Mouse (Mus musculus): ENCODE measurements around the gene Ralgps2. TPM values are rescaled to one million over a fixed set of nuclear protein-coding genes. Genes with fewer than 3 reads are reported as not detected.
A peak's percentile ranks its signal among the peaks of the same experiment; 100 is the strongest.

The Ralgps2 gene
- polyA plus RNA-seq, 1 experiment from 2014 or later: 41.3 TPM

DNA sequence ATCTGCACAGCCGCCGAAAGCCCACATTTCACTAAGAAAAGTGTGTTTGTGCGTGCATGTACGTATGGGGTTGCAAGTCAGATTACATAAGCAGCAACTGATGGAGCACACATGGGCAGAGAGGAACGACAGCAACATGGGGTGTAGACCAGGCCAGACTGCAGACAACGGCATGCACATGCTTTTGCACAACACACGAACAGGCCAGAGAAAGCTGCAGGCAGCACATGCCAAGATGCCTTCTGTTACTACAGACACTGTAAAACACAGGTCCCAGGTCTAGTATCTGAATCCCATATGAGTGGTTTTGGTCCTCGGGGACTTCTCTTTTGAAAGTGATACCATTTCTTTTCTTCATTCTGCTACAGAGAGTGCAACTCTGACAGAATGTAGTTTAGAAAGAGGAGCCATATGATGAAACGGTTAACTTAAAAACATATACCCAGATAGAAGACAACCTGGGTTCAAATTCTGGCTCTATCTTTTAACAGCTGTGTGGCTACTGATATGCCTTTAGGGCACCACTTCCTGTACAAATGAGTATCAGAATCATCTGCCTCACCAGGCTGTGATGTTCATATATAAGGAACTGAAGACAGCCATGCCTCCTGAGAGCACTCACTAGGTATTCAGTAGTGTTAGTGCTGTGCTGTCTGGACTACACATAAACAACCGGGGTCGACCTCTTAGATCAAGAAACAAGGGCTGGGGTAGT, 97.6 kb downstream of the Ralgps2 start:
- no peaks in the 10 kb centered on the region for H3K36me3 ChIP-seq
- peak overlapping the region; percentile 49 for H3K4me2 ChIP-seq (replicated peaks)
- H3K9ac ChIP-seq: 0 out of 2 replicates have a peak overlapping the region, but pooled peaks have one; percentile 1
- H3K4me1 ChIP-seq (replicated peaks): peaks cover 6% of the 10 kb centered on the region; the same call in 1 of the 2 replicates
- no peaks in the 10 kb centered on the region for H3K9me3 ChIP-seq
- H3K27ac ChIP-seq: peak overlapping the region; percentile 48
- no peak for ATAC-seq
- peak overlapping the region; percentile 16; the same call in 1 of the 2 replicates for H3K4me3 ChIP-seq (replicated peaks)
- WGBS: 59% methylated on average over 11 of the region's 11 CpGs
- no peaks in the 10 kb centered on the region for H3K27me3 ChIP-seq (replicated peaks)

DNA sequence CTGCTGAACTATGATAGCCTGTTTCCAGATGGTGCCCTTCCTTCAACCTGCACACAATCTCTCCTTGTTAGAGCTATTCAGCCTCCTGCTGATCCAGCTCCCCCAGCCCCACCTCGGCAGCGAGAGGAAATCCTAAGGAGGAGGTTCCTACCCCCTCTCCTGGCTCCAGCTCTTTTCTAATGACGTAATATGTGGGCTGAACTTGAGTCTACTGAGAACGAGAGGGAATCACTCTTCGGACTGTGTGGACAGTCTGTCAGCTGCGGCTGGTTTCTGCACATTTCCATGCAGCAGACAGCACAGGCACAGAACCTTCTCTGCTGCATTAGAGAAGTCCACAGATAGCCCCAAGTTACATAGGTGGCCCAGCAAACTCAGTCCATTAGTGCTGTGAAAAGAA, 100.7 kb downstream of the Ralgps2 start:
- WGBS: 2% methylated on average over 6 of the region's 6 CpGs
- Histone ChIP-seq H3K4me1 (replicated peaks) (peaks cover 6% of the 10 kb centered on the region; the same call in 1 of the 2 replicates), H3K9ac (peak overlapping the region; percentile 47), H3K27me3 (replicated peaks) (no peaks in the 10 kb centered on the region), H3K4me2 (replicated peaks) (peak overlapping the region; percentile 57), H3K9me3 (no peaks in the 10 kb centered on the region), H3K36me3 (no peaks in the 10 kb centered on the region), H3K27ac (peak overlapping the region; percentile 82), H3K4me3 (replicated peaks) (peak overlapping the region; percentile 34)
- peak; percentile 96 for ATAC-seq

DNA sequence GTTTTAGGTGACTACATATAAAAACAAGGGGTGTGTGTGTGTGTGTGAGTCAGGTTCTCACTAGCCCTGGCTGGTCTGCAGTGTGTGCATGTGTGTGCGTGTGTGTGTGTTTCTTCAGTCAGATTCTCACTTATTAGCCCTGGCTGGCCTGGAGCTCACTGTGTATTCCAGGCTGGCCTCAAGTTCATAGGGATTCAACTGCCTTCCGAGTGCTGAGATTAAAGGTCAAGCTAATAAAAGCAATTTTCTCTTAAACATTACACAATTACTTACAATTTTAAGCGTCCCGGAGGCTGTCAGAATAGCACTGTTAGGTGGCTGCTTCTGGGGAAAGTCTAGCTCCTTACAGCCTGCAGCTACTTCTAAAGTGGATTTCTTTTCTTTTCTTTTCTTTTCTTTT, 101.2 kb downstream of the Ralgps2 start, which contains the start of gene Angptl1:
TSS of gene Angptl1 (plus strand) at position 386 of the 400 bp plus-strand sequence.
- Histone ChIP-seq H3K27ac (peak within 1 kb of the TSS; percentile 82), H3K4me2 (replicated peaks) (peak within 1 kb of the TSS; percentile 57), H3K9me3 (no peaks in the 10 kb centered on the region), H3K27me3 (replicated peaks) (no peaks in the 10 kb centered on the region), H3K4me3 (replicated peaks) (peak within 1 kb of the TSS; percentile 34), H3K4me1 (replicated peaks) (peaks cover 6% of the 10 kb centered on the region; the same call in 1 of the 2 replicates), H3K36me3 (no peaks in the 10 kb centered on the region), H3K9ac (peak within 1 kb of the TSS; percentile 47)
- peak; percentile 84 for ATAC-seq
- WGBS: 22% methylated on average over 4 of the region's 4 CpGs

DNA sequence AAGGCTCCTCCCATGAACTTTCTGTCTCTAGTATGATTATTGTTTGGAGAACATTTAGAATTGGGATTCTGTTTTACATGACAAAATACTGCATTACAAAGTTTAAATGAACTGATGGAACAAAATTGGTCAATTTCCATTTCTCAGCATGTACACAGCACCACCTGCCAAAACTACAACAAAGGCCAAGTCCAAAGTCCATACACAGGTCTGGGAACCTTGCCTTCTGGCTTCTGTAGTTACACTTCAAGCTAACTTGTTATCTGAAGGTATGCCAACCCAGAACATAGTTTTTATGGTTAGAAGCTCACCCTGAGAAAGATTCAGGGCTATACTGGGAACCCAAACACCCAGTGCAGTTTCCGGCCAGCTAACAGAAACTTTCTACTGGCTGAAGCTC, 120.2 kb downstream of the Ralgps2 start:
- Histone ChIP-seq H3K9me3 (no peaks in the 10 kb centered on the region), H3K9ac (no peak overlapping the region), H3K4me2 (replicated peaks) (no peak overlapping the region), H3K4me3 (replicated peaks) (no peak overlapping the region), H3K27me3 (replicated peaks) (no peaks in the 10 kb centered on the region), H3K36me3 (no peaks in the 10 kb centered on the region), H3K27ac (no peak overlapping the region), H3K4me1 (replicated peaks) (no peaks in the 10 kb centered on the region)
- ATAC-seq: peak; percentile 80
- WGBS: 87% methylated on average over 1 of the region's 1 CpGs

DNA sequence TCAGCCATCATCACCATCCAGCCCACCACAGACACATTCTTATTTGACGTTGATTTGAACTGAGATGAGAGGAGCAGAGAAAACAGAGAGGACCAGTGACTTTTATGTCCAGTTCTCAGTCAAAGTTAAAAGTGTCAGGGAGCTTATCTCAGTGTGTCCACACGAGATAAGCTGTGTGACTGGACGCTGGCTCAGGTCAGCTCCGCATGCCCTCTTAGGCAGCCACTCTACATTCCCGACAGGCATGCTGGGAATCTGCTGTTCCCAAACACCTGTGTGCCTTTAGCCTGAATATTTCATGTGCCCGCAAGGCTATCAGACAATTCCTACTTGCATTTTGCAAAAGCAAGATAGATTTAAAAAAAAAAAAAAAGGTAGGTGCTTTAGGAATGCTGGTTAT, 125.9 kb downstream of the Ralgps2 start:
- WGBS: 61% methylated on average over 6 of the region's 6 CpGs
- Histone ChIP-seq H3K4me1 (replicated peaks) (0 out of 2 replicates have a peak, but pooled peaks cover under 1% of the 10 kb centered on the region), H3K27me3 (replicated peaks) (no peaks in the 10 kb centered on the region), H3K9me3 (no peaks in the 10 kb centered on the region), H3K4me2 (replicated peaks) (no peak overlapping the region), H3K9ac (no peak overlapping the region), H3K36me3 (no peaks in the 10 kb centered on the region), H3K27ac (no peak overlapping the region), H3K4me3 (replicated peaks) (no peak overlapping the region)
- no peak for ATAC-seq

DNA sequence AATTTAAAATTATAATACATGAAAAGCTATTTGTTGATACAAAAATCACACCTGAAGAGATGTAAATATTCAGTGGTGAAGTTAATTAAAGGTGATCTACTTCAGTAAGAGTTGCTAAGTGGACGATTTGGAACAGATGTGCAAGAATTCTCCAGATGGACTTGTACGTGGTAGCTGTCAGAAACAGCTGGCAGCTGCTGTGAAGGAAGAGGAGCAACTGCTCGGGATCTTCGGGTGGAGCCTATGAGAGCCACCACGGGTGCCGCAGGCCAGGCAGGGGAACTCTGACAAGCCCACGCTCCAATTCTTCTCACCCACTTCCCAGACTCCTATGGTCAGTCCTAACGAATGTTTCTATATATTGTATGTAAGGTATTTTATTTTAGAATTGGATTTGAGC, 126.7 kb downstream of the Ralgps2 start:
- Histone ChIP-seq H3K36me3 (no peaks in the 10 kb centered on the region), H3K9ac (no peak overlapping the region), H3K4me3 (replicated peaks) (no peak overlapping the region), H3K9me3 (no peaks in the 10 kb centered on the region), H3K4me2 (replicated peaks) (no peak overlapping the region), H3K27me3 (replicated peaks) (no peaks in the 10 kb centered on the region), H3K27ac (no peak overlapping the region), H3K4me1 (replicated peaks) (0 out of 2 replicates have a peak, but pooled peaks cover 2% of the 10 kb centered on the region)
- WGBS: 58% methylated on average over 8 of the region's 8 CpGs
- ATAC-seq: no peak

DNA sequence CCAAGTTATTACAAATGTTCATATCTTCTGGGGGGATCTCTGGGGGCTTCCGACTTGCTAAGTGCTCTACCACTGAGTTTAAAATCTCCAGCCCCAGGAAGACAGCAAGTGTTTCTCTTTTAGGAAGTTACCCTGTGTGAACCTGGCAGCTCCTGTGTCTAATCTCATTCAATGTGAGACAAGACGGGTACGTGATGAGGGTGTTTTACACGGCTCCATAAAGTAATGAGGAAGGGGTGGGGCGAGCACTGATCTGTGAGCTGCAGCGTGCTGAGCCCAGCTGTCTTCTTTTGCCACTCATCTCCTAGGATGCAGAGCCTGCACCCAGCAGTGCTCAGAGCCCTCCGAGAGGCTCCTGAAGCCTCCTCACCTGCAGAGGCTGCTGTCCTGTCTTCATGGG, 127.5 kb downstream of the Ralgps2 start:
- Histone ChIP-seq H3K9me3 (no peaks in the 10 kb centered on the region), H3K4me2 (replicated peaks) (no peak overlapping the region), H3K27me3 (replicated peaks) (no peaks in the 10 kb centered on the region), H3K36me3 (no peaks in the 10 kb centered on the region), H3K27ac (no peak overlapping the region), H3K4me1 (replicated peaks) (0 out of 2 replicates have a peak, but pooled peaks cover 2% of the 10 kb centered on the region), H3K4me3 (replicated peaks) (no peak overlapping the region), H3K9ac (no peak overlapping the region)
- 74% methylated on average over 7 of the region's 7 CpGs for WGBS
- ATAC-seq: peak; percentile 55

DNA sequence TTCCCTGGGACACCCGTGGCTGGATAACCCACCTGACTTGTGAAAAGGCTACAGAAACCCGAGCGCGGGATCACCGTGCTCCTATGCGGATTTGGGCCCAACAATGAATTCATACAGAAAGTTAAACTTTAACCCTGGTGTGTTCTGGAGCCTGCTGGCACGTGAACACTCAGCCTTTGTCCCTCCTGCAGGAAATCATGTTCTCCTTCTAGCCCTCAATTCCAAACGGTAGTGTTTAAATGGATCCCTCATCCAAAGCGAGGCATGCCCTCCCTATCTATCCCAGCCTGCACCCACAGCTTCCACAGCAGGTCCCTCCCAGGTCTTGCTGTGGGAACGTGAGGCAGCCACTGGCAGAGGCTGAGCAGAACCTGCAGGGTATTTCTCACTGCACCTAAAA, 131.1 kb downstream of the Ralgps2 start:
- Histone ChIP-seq H3K4me2 (replicated peaks) (no peak overlapping the region), H3K9ac (no peak overlapping the region), H3K9me3 (no peaks in the 10 kb centered on the region), H3K27ac (no peak overlapping the region), H3K27me3 (replicated peaks) (no peaks in the 10 kb centered on the region), H3K4me1 (replicated peaks) (0 out of 2 replicates have a peak, but pooled peaks cover 5% of the 10 kb centered on the region), H3K36me3 (no peaks in the 10 kb centered on the region), H3K4me3 (replicated peaks) (no peak overlapping the region)
- WGBS: 59% methylated on average over 10 of the region's 10 CpGs
- peak; percentile 88 for ATAC-seq

DNA sequence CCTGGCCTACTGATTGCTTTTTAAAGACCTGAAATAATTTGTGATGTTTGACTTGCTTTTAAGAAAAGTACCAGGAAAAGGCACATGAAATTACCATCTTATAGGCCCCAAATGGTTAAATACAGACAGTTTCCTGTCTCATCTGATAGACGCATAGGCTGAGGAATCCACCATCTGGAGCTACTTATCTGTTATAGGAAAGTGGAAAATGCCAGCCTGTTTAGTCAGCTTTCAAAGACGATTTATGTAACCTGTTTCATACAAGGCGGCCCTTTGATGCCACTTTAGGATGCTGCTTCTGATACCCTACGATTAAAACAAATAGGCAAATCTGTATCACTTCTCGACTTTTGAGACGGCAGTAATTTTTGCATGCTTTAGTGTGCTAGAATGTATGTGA, 138.2 kb downstream of the Ralgps2 start:
- no peaks in the 10 kb centered on the region for H3K36me3 ChIP-seq
- H3K9me3 ChIP-seq: no peaks in the 10 kb centered on the region
- no peak overlapping the region for H3K9ac ChIP-seq
- no peak for ATAC-seq
- H3K27ac ChIP-seq: no peak overlapping the region
- 78% methylated on average over 6 of the region's 6 CpGs for WGBS
- no peak overlapping the region for H3K4me2 ChIP-seq (replicated peaks)
- H3K4me1 ChIP-seq (replicated peaks): 0 out of 2 replicates have a peak, but pooled peaks cover 2% of the 10 kb centered on the region
- H3K4me3 ChIP-seq (replicated peaks): no peak overlapping the region
- H3K27me3 ChIP-seq (replicated peaks): no peaks in the 10 kb centered on the region

DNA sequence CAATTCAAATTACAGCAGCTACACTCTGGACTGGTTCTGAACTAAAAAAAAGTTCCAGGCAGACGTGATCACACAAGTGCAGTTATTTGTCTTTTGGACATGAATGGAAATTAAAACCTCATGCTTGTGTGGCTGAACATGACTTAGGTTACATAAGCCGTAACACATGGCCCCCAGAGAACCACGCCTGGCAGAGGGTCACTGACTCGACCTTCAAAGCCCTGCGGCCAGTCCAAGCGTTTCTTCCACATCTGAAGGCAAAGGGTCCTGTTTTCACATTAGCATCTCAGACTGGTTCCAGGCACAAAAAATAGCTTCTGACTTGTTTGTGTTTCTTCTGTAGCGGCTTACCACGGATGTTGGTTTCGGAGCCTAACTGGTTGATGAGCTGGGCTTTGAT, 143.2 kb downstream of the Ralgps2 start:
- H3K9me3 ChIP-seq: no peaks in the 10 kb centered on the region
- no peaks in the 10 kb centered on the region for H3K4me1 ChIP-seq (replicated peaks)
- no peaks in the 10 kb centered on the region for H3K27me3 ChIP-seq (replicated peaks)
- ATAC-seq: no peak
- H3K4me3 ChIP-seq (replicated peaks): no peak overlapping the region
- H3K27ac ChIP-seq: no peak overlapping the region
- no peak overlapping the region for H3K9ac ChIP-seq
- no peaks in the 10 kb centered on the region for H3K36me3 ChIP-seq
- no peak overlapping the region for H3K4me2 ChIP-seq (replicated peaks)
- WGBS: 70% methylated on average over 9 of the region's 9 CpGs

DNA sequence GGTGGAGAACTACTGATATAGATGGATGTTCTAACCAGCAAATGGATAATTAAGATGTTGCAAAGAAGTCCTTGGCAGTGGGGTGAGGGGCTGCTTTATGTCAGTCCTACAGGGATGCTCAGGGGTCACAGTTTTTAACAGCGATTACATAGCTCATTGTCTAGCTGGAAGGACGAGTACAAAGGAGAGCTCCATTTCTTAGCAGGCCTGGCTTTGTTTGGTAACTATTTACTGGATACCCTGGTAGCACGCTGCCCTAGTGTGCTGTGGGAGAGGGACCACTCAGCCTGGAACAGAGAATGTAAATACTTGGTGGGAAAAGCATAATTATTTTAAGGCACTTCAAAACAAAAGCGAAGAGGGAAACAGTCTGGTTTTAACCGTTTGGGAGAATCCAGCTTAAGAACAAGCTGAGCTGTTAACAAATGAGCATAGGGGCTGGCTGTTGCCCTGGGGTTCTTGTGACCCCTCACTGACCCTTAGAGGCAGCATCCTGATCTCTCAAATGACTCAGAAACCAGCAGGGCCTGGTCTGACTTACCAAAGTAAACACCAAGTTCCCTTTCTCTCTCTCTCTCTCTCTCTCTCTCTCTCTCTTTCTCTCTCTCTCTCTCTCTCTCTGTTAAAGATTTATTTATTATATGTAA, 149.5 kb downstream of the Ralgps2 start:
- H3K27ac ChIP-seq: no peak overlapping the region
- H3K9ac ChIP-seq: no peak overlapping the region
- H3K4me3 ChIP-seq (replicated peaks): no peak overlapping the region
- ATAC-seq: peak; percentile 51; the same call in 1 of the 2 replicates
- no peaks in the 10 kb centered on the region for H3K27me3 ChIP-seq (replicated peaks)
- H3K4me2 ChIP-seq (replicated peaks): no peak overlapping the region
- H3K4me1 ChIP-seq (replicated peaks): 0 out of 2 replicates have a peak, but pooled peaks cover 3% of the 10 kb centered on the region
- WGBS: 24% methylated on average over 5 of the region's 5 CpGs
- H3K9me3 ChIP-seq: no peaks in the 10 kb centered on the region
- no peaks in the 10 kb centered on the region for H3K36me3 ChIP-seq

DNA sequence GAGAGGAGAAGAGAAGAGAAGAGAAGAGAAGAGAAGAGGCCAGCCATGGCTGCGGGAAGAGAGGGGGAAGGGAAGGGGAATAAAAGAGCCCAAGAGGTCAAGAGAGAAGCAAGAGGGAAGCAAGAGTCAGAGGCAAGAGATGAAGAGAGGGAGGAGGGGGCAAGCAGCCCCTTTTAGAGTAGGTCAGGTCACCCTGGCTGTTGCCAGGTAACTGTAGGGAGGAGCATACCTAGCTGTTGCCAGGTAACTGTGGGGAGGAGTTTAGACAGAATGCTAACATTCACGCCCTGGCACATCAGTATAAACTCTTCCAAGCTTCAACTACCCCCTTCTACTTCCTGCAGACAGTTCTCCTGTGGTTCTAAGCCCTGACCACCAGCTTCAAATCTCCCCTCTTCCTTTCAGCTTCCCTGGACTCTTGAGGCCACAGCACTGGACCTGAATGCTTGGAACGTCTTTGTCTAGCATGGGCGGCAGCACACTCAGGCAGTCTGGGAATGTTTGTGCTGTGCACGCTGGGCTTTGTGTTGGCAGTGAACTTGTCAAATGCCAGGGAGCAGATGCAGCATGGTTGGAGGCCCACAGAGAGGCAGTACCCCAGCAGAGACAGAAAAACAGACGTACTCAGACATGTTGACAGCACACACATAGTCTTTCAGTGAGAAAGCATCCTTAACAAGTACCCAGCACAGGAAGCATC, 152.1 kb downstream of the Ralgps2 start:
- Histone ChIP-seq H3K27me3 (replicated peaks) (no peaks in the 10 kb centered on the region), H3K4me3 (replicated peaks) (no peak overlapping the region), H3K36me3 (no peaks in the 10 kb centered on the region), H3K27ac (no peak overlapping the region), H3K9ac (no peak overlapping the region), H3K4me1 (replicated peaks) (peaks cover 3% of the 10 kb centered on the region; the same call in 1 of the 2 replicates), H3K9me3 (no peaks in the 10 kb centered on the region), H3K4me2 (replicated peaks) (no peak overlapping the region)
- no peak for ATAC-seq
- WGBS: 37% methylated on average over 6 of the region's 6 CpGs

All from intestine, embryonic 15.5 days (tissue).